Mouse (Mus musculus): ENCODE measurements around the gene Degs1.
A peak's percentile ranks its signal among the peaks of the same experiment; 100 is the strongest.
"Not testable (repeated sequence)": the region's sequence is repeated elsewhere in the genome, so short reads cannot be mapped to it uniquely, and the experiment has no call there.

Gene Degs1

DNA sequence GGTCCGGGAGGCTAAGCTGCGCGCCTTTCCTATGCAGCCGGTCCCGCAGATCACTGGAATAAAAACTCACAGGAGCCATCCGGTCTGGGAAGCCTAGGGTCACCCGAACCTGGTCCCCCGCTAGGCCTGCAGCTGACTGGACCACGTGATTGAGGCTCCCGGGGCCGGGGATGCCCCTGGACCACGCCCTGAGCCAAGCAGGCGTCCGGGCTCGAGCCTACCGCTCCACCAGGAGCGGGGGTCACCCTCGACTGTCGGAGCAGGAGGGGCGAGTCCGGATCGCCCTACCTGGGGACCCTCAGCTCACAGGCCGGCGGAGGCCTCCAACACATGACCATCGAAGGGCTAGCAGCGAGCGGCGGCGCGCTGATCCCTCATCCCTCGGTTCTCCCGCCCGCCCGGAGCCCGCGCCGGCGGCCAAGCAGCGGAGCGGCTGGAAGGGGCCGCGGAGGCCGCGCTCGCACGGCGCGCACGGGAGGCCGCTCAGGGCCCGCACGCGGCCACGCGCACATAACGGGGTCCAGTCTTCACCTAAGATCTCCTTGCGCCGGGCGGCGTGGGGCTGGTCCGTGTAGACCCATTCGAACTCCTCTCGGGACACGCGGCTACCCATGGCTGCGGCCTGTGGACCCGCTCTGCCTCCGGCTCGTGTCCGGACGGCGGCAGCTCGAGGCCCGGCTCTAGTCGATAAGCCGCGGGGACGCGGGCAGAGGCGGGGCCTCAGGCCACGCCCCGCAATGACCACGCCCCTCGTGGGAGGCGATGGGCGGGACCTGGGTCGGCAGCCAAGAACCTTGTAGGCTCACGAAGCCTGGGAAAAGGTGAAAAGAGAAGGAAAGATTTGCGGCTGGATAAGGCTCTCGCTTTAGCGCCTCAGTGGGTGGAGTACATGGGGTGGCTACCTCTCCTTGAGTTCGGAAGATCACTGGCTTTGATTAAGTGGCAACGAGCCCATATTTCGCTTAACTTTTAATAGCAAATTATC lies at the start of gene Degs1:
TSS of gene Degs1 (minus strand) at position 714 of the 985 bp plus-strand sequence.
- peak; percentile 89 for DNase-seq (ENCODE audit: low spot score)

DNA sequence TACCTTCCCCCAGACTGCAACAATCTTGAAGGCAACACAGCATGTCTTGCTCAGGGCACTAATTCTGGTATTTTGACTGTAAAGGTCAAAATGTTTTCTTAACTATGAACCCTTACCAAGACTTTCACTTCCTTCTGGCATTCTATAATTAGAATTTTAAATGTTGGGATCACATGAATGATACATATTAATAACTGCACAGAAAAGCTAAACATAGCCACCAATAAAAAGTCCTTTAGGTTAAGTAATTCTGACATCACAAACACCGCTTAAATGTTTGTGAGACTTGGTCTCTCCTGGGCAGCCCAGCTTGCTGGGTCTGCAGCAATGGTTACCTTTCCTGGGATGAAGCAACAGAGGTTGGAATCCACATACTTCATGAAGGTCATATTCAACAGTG lies 43.3 kb upstream of the Degs1 start:
- no peak for DNase-seq (ENCODE audit: low spot score)

DNA sequence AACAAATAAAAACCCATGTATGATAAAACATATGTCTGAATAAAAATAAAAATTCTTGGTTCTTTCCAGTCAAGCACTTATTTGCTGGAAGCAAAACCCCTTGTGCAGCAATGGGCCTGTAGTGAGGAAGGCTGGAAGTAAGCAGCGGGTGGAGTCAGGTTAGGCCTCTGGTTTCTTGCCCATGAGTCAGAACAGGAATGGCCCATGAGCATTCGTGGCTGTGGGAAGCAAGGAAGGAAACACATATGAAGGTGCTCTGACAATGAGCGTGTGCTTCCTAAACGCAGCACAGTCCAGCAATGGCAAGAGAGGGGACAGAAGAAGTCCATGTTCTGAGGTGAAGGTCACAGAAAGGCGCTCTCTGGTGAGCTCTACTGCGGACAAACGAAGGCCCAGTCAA lies 41.9 kb upstream of the Degs1 start:
- no peak for DNase-seq (ENCODE audit: low spot score)

DNA sequence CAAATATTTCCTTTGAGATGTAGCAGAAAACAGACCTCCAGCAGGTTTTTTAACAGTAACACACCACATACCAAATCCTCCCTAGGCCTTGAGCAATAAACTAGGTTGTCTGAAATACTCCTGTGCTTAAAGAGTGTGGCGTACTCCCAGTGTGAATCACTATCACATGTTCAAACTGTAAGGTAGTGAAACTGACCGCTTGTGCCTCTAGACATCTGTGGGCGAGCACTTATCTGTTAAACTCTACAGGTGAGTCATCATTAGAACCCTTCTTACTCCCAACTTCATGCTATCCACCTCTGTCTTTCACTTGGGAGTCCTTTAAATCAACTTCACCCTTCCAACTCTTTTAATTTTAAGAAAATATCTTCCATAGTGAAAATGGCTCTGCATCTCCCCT lies 40.5 kb upstream of the Degs1 start:
- no peak for DNase-seq (ENCODE audit: low spot score)

DNA sequence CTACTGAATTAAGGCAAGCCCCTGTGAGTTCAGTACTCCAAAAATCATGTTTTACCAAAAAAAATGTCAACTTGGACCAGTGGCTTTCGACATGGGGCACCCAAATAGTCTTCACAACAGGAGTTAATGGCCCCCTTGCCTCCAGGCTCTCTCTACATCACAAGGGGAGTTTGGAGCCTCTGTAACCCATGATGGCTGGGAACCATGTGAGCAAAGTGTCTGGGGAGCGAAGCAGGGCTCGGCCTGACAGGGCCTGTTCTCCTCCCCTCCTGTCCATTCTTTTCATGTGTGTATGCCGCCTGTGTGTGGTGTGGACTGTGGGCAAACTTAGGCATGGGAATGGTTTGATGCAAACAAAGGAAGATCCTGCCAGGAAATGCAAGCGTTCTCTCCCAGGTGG lies 31.6 kb upstream of the Degs1 start:
- no peak for DNase-seq (ENCODE audit: low spot score)

DNA sequence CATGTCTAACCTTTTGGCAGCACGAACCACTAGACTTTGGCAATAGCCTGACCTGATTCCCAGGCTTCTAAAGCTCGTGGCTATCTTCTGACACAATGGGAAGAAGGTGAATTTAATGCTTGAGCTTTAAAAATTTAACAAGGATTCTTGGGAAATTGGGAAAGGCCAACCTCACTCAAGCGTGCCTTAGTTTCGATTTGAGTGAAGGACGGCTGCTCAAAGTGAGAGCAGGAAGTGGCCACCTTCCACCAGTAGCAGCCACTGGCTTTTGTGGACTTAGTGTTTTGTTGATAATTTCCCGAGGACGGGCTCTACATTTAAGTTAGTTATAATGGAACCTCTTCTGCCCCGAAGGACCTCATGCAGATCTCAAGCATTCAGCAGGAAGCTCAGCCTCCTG lies 30.6 kb upstream of the Degs1 start:
- no peak for DNase-seq (ENCODE audit: low spot score)

DNA sequence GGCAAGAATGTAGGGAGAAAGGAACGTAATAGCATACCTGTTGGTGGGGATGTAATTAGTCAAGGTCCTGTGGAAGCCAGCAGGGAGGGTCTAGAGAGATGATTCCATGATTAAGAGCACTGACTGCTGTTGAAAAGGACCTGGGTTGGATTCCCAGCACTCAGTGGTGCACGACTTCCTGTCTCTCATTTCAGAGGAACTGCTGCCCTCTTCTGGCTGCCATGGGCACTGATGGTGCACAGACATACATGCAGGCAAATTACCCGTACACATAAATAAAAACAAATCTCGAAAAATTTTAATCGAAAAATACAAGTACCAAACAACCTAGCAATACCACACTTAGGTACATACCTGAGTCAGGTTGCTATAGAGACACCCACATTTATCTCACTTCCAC lies 28.8 kb upstream of the Degs1 start:
- DNase-seq (ENCODE audit: low spot score) = no peak

DNA sequence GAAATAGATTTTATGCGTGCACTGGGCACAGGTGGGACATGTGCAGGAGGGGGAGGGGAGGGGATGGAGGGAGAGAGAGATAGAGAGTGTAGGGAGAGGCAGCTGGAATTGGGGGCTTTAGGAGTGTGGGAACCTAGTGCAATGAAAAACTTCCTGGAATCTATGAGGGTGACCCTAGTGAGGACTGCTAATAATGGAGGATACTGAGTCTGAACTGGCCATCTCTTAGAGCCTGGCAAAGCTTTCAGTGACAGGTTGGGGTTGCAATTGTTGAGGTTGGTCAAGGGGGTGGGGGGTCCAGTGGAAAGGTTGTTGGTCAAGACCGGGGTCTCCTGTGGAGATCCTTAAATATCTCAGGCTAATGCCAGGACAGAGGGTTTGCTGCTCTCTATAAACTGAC lies 27.7 kb upstream of the Degs1 start:
- no peak for DNase-seq (ENCODE audit: low spot score)

DNA sequence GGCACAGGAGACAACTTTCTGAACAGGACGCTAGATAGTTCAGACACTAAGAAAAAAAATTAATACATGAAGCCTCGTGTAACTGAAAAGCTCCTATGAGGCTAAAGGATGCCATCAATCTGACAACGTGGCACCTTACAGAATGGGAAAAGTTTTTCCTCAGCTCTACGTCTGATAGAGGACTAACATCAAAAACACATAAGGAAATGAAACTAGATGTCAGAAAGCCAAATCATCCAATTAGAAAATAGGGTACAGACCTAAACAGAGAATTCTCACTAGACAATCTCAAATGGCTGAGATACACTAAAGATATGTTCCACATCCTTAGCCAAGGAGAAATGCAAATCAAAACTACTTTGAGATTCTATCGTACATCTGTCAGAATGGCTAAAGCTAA lies 26.8 kb upstream of the Degs1 start:
- DNase-seq (ENCODE audit: low spot score) = no peak

DNA sequence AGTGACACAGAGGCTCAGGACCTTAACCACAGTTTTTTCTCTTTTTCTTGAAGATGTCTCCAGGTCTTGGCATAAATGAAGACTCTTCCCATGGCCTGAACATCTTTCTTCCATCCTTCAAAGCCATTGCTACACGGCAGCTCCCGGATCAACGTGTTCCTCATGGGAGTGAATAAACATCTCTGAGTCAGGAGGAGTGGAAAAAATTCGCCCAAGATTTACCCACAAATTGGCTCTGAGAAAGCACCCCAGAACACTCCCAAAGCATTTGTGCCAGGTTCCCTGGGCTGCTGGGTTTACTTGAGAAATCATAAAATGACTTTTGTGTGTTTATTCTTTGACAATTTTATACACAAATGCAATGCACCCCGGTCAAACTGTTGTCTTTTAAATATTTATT lies 20.3 kb upstream of the Degs1 start:
- DNase-seq (ENCODE audit: low spot score) = no peak

DNA sequence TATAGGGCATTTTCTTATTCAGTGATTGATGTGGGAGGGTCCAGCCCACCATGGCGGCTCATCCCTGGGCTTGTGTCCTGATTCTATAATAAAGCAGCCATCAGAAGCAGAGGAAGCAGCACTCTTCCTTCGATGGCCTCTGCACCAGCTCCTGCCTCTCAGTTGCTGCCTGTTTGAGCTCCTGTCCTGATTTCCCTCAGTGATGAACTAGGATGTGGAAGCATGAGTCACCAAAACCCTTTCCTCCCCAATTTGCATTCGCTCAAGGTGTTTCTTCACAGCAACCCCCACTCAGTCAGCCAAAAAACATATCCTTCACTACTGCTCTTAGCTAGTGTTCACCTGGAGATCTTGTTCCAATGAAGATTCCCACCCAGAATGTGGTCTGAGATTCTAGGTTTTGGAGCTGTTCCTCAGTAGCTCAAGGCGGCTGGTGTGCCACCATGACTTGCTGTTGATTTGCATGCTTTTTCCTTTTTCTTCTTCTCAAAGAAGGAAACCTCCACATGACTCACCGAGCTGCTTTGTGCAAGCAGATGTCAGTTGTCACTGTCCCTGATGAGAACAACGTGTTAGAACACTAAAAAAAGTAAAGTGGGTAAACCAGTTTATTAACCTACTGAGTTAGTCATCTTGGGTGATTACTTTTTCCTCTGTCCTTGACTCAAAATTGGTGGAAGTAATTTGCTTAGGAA lies 19.7 kb upstream of the Degs1 start:
- no peak for DNase-seq (ENCODE audit: low spot score)

DNA sequence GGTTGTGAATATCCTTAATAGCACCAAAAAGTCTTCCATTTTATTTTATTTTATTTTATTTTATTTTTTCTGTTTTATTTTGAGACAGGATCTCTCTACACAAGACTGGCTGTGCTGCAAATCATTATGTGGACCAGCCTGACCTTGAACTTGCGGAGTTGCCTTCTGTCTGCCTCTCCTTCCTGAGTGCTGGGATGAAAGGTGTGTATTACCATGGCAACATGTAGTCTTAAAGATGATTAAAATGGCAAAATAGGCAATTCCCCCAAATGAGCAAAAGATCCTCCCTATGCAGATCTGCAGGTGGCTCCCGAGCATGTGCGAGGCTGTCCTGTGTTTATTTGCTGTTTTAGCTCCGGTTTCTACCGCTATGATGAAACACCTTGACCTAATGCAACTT lies 15.2 kb upstream of the Degs1 start:
- no peak for DNase-seq (ENCODE audit: low spot score)

DNA sequence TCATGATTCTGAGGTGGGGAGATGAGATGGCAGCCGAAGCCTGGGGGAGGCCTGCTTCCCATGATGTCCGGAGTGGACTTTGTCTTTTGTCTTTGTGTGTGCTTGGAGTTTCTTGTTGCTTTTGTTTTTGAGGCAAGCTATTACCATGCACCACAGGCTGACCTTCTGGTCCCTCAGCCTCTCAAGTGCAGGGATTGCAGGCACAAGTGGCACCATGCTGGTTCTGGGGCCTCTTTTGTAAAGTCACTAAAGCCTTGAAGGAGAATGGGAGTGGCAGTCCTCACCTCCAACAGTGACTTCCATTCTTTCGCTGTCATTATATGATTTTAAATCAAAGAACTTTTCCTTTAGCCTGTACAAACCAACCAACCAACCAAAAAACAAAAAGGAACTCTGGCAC lies 14.6 kb upstream of the Degs1 start:
- DNase-seq (ENCODE audit: low spot score) = no peak

DNA sequence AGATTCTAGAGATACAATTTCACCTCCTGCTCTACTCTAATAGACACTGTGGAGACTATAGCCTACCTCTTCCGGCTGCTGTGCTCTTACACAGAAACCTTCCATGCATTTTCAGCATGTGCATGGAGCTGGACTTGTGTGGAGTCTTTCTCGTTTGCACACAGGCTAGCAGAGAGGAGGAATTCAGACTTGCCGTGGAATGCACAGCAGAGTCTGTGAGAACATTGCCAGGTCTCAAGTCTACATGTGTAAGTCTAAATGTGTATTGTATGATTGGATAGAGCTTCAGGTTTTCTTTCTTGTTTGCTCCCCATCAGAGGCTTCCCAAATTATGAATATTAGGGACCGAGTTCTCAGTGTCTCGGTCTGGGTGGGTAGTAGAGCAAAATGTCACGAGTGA lies 14.2 kb upstream of the Degs1 start:
- no peak for DNase-seq (ENCODE audit: low spot score)

DNA sequence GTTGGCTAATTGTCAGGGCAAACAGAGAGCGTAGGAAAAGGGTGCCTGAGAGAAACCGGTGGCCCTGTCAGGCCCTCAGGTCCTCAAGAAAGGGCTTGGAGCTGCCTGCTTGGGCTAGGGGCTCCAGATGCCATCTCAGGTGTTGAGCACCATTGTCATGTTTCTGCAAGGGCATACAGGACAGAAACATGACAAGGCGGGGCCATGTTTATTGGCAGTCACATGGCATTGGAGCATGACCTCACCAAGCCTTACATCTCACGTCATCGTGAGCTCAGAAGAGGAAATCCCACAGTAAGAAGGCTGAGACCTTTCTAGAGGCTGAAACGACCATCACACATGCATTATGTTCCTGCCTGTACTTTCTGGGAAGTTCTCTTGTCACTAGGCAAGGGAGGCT lies 13.5 kb upstream of the Degs1 start:
- no peak for DNase-seq (ENCODE audit: low spot score)

DNA sequence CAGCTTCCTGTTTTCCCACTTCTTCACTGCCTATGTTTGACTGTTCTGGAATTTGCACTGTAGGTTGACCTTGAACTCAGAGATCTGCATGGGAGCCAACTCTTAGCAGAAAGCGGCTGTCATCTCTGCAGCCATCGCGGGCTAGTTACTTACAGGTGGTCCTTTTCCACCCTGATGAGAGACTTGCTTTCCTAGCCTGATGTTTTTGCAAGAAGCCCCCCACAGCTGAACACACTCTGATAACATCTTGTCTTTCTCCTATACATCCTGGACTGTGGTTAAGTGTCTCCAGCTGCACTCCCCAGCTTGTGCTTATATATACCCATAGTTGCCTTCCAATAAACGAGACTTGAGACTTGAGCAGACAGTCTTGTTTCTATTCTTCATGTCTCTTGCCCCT lies 9.7 kb upstream of the Degs1 start:
- no peak for DNase-seq (ENCODE audit: low spot score)

DNA sequence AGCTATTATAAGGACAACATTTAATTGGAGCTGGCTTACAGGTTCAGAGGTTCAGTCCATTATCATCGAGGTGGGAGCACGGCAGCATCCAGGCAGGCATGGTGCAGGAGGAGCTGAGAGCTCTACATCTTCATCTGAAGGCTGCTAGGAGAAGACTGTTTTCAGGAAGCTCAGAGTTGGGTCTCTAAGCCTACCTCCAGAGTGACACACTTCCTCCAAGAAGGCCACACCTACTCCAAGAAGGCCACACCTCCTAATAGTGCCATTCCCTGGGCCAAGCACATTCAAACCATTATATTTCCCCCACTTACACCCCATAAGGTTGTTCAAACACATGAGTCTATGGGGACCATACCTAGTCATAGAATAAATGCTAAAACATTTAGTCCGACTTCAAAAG lies 8.1 kb upstream of the Degs1 start:
- not testable (repeated sequence) for DNase-seq (ENCODE audit: low spot score)

DNA sequence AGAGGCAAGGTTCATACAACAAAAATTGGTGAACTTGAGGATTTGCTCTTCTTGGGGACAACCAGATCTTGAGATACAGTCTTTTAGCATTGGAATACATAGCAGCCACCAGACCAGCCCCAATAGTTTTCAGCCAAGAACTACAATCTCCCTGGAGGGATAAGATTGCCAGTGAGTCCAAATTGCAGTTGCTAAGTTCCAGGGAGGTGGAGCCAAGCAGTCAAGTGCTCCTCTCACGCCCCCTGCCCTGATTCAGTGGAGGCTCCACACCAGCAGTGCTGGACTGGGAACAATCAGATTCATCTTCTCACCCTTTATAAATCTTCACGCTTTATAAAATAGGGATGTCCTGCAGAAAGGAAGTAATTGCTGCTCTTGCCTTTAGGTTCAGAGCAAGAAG lies 7.2 kb upstream of the Degs1 start:
- DNase-seq (ENCODE audit: low spot score) = no peak

DNA sequence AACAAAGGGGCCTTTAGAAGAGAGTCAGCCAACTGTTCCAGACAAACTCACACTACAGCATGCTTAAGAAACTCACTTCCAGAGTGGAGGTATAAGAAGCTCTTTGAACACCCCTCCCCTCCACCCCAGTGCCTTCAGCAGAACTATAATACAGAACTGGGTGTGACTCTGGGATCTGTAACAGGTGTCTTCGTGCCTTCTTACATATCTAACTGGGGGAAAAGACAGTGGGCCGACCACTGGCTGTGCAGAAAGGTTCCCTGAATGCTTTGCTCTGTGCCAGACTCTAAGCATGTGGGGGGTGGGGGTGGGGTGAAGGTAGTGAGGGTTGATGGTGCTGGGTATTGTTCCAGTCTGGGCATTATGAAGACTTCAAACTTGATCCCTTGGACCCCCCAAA lies 6.0 kb upstream of the Degs1 start:
- DNase-seq (ENCODE audit: low spot score) = no peak

DNA sequence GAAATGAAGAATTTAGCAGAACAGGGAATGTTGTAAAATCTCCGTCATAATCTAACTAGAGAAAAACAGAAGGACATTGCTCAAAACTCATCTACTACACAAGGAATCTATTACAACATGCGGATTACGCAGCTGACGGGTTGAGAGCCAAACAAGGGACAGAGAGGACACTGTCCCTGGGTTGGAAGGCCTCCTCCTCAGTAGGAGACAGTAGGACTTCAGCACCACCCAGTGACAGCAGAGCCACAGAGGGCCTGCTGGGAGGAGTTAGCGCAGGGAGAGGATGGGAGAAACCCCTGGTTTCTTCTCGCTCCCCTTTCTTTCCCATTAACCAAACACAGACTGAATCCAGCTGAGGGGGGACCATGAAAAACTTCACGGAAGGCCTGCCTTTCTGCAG lies 5.2 kb upstream of the Degs1 start:
- no peak for DNase-seq (ENCODE audit: low spot score)

DNA sequence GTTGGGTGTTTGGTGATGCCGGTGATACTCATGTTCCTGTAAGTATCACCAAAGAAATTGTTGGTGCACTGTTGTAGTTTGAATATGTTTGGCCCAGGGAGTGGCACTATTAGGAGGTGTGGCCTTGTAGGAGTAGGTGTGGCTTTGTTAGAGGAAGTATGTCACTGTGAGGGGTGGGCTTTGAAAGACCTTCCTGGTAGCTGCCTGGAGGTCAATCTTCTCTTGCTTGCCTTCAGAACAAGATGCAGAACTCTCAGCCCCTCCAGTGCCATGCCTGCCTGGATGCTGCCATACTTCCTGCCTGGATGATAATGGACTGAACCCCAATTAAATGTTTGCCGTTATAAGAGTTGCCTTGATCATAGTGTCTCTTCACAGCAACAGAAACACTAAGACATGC lies 2.2 kb upstream of the Degs1 start:
- DNase-seq (ENCODE audit: low spot score) = no peak

DNA sequence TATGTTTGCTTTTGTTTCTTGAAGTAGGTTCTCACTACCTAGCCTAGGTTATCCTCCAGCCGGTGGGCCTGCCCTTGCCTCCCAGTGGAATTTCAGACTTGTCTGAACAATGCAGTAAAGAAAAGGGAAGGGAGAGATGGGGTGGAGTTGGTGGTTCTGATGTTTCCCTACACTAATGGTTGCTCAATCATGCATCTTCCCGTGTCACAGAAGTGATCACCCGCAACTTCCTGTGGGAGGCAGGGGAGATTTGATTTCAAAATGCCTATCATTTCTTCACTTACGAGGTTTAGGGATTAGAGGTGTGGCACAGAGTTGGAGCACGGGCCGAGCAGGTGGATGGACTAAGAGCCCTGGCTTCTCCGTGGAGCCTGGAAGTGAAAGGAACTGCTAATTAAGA lies 627 bp upstream of the Degs1 start:
- no peak for DNase-seq (ENCODE audit: low spot score)

DNA sequence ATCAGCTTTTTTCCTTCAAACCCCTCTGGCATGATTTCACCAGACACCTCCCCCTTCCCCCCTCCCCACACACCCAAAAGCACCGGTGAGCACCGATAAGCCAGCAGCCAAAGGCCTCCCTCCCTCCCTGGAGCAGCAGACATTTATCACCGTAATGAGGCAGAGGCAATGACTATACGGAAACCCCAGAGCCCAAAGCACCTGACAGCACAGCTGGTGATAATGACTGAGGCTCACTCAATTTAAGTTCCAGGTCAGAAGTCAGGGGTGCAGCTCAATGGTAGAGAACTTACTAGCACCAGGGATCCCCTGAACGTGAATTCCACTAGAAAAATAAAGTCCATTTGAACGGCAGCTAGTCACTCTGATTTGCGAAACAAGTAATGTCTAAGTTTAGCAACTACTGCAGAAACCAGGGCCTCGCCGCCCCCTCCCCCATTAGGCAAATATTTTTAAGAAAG lies 1.3 kb downstream of the Degs1 start:
- DNase-seq (ENCODE audit: low spot score) = no peak
